Mouse (Mus musculus) ES-E14 (cell line): ENCODE results near the gene Pax4. TPM values are rescaled to one million over a fixed set of nuclear protein-coding genes. Genes with fewer than 3 reads are reported as not detected.

Experiments used
- DNase-seq: peaks from one replicate; pipeline ENCODE4 v3.0.0-alpha.2; 2013; ENCODE audit warnings: low read depth, low spot score
- H3K27ac ChIP-seq: 2 replicates; pipeline ENCODE4 v1.5.1; 2012; ENCODE audit warnings: low read depth, mild to moderate bottlenecking, low read length, moderate library complexity, mixed read lengths; ENCODE audit not compliant: poor library complexity, insufficient read depth, severe bottlenecking
- H3K36me3 ChIP-seq: 2 replicates; pipeline ENCODE4 v1.6.1; 2012; ENCODE audit warnings: mild to moderate bottlenecking, low read length, moderate library complexity, mixed read lengths; ENCODE audit not compliant: control insufficient read depth, poor library complexity, insufficient read depth, severe bottlenecking
- H3K4me1 ChIP-seq, 2 experiments: fragments of 150-350 bp in 1 of 2; sonication (generic) in 1 of 2; 2 replicates each; pipeline ENCODE4 v1.6.1; 2012; ENCODE audit warnings: low read length in 2 of 2, mild to moderate bottlenecking in 1 of 2, mixed read lengths in 1 of 2; ENCODE audit not compliant: control insufficient read depth in 2 of 2, insufficient read depth in 2 of 2, poor library complexity in 1 of 2
- H3K4me3 ChIP-seq, 2 experiments: fragments of 150-350 bp in 1 of 2; sonication (generic) in 1 of 2; 2 replicates each; pipeline ENCODE4 v1.5.1; 2012; ENCODE audit warnings: low read length in 2 of 2, low read depth in 1 of 2, mild to moderate bottlenecking in 1 of 2, mixed read lengths in 1 of 2; ENCODE audit not compliant: insufficient read depth in 1 of 2, poor library complexity in 1 of 2, severe bottlenecking in 1 of 2
- H3K9ac ChIP-seq: 2 replicates; pipeline ENCODE4 v1.6.1; 2012; ENCODE audit warnings: low read depth, mild to moderate bottlenecking, low read length, mixed read lengths; ENCODE audit not compliant: poor library complexity, insufficient read depth, severe bottlenecking
- H3K9me3 ChIP-seq: fragments of 150-350 bp; sonication (generic); 2 replicates; pipeline ENCODE4 v1.6.1; 2012; ENCODE audit warnings: low read depth, mild to moderate bottlenecking, low read length; ENCODE audit not compliant: control insufficient read depth, insufficient read depth
- CHD2 ChIP-seq: IDR thresholded peaks from 2 replicates; pipeline ENCODE4 v1.6.1; 2014; ENCODE audit warnings: mild to moderate bottlenecking, low read depth, low read length, inconsistent platforms
- HCFC1 ChIP-seq: IDR thresholded peaks from 2 replicates; pipeline ENCODE4 v1.6.1; 2012; ENCODE audit warnings: low read length, inconsistent platforms, borderline replicate concordance; ENCODE audit not compliant: insufficient read depth
- MAFK ChIP-seq: IDR thresholded peaks from 2 replicates; pipeline ENCODE4 v1.6.1; 2014; ENCODE audit warnings: mild to moderate bottlenecking, low read depth, low read length, inconsistent platforms; ENCODE audit not compliant: insufficient read depth
- ZC3H11A ChIP-seq: IDR thresholded peaks from 2 replicates; pipeline ENCODE4 v1.6.1; 2012; ENCODE audit warnings: low read depth, mild to moderate bottlenecking, inconsistent platforms, low read length, borderline replicate concordance
- ZNF384 ChIP-seq: IDR thresholded peaks from 2 replicates; pipeline ENCODE4 v1.6.1; 2012; ENCODE audit warnings: low read depth, low read length, inconsistent platforms
- in situ Hi-C, 2 experiments: fragments of 600-800 bp; cut with MboI; formaldehyde crosslinking; loops; one replicate each; pipeline ENCODE4 v1.15.1; 2025; ENCODE audit warnings: low sequenced_read_pairs in 2 of 2, inconsistent platforms in 1 of 2; ENCODE audit not compliant: unreplicated experiment in 2 of 2
- total RNA-seq: library from RNA; depleted of rRNA; stranded (reverse); fragments of 300-350 nt; gene quantifications from 2 replicates; pipeline ENCODE4 v1.2.3, GENCODE M21; 2012

Pax4 gene
- total RNA-seq, 1 experiment, result not detected

- Histone ChIP-seq H3K27ac (no peak overlapping the region), H3K9ac (no peak overlapping the region), H3K4me3 (no peak overlapping the region), H3K36me3 (no peaks in the 10 kb centered on the region), H3K4me1 (no peaks in the 10 kb centered on the region), H3K9me3 (no peaks in the 10 kb centered on the region)
- TF ChIP-seq MAFK (no peak), ZC3H11A (no peak), CHD2 (no peak), HCFC1 (no peak), ZNF384 (no peak)
- in situ Hi-C loops, result no loop called here
- DNase-seq, result no peak
These were observed 22.3 kb upstream of the Pax4 start for GRCm38 (mm10) chr6:28471284-28472035.

- TF ChIP-seq ZNF384 (no peak), MAFK (no peak), CHD2 (no peak), HCFC1 (no peak), ZC3H11A (no peak)
- in situ Hi-C loops, result no loop called here
- DNase-seq, result no peak
These were observed 21.5 kb upstream of the Pax4 start for GRCm38 (mm10) chr6:28470621-28471020.

GRCm38 (mm10) chr6:28470017-28470602, 21.0 kb upstream of the Pax4 start:
- no peak for DNase-seq
- TF ChIP-seq MAFK (no peak), ZNF384 (no peak), ZC3H11A (no peak), HCFC1 (no peak), CHD2 (no peak)
- in situ Hi-C loops, result no loop called here
- Histone ChIP-seq H3K4me3 (no peak overlapping the region), H3K9me3 (no peaks in the 10 kb centered on the region), H3K36me3 (no peaks in the 10 kb centered on the region), H3K9ac (no peak overlapping the region), H3K27ac (no peak overlapping the region), H3K4me1 (no peaks in the 10 kb centered on the region)

More at GRCm38 (mm10) chr6:28470621-28471020, 21.5 kb upstream of the Pax4 start:
- H3K36me3 ChIP-seq, result no peaks in the 10 kb centered on the region
- H3K9ac ChIP-seq, result no peak overlapping the region
- H3K4me1 ChIP-seq, result no peaks in the 10 kb centered on the region
- H3K27ac ChIP-seq, result no peak overlapping the region
- no peak overlapping the region for H3K4me3 ChIP-seq
- no peaks in the 10 kb centered on the region for H3K9me3 ChIP-seq

- in situ Hi-C loops, result no loop called here
- Histone ChIP-seq H3K4me3 (no peak overlapping the region), H3K4me1 (no peaks in the 10 kb centered on the region), H3K9me3 (no peaks in the 10 kb centered on the region), H3K27ac (no peak overlapping the region), H3K36me3 (no peaks in the 10 kb centered on the region), H3K9ac (no peak overlapping the region)
- no peak for DNase-seq
- TF ChIP-seq CHD2 (no peak), ZC3H11A (no peak), HCFC1 (no peak), ZNF384 (no peak), MAFK (no peak)
These were observed 15.5 kb upstream of the Pax4 start for GRCm38 (mm10) chr6:28464630-28465029.
